Mouse (Mus musculus) hindbrain, postnatal 0 days (tissue): ENCODE data around the gene Tedc1. TPM values are rescaled to one million over a fixed set of nuclear protein-coding genes. Genes with fewer than 3 reads are reported as not detected.

Experiments
- ATAC-seq: fragments of 200-750 bp; cut with Nextera tagmentation; 2 replicates; pipeline ENCODE4 v1.8.0; 2017; ENCODE audit warnings: mild to moderate bottlenecking, moderate TSS enrichment, moderate library complexity
- DNase-seq: peaks from one replicate; pipeline ENCODE4 v3.0.0-alpha.2; 2015; ENCODE audit warnings: low spot score
- H3K27ac ChIP-seq: fragments of 300-500 bp; sonication (generic); 2 replicates; pipeline ENCODE4 v1.5.1; 2014; ENCODE audit warnings: mild to moderate bottlenecking
- H3K27me3 ChIP-seq: fragments of 300-500 bp; sonication (generic); 2 replicates; pipeline ENCODE4 v1.6.1; 2014; ENCODE audit warnings: low read length, mixed read lengths; ENCODE audit not compliant: insufficient read depth
- H3K36me3 ChIP-seq: fragments of 300-500 bp; sonication (generic); 2 replicates; pipeline ENCODE4 v1.6.1; 2014; ENCODE audit warnings: low read length, mixed read lengths; ENCODE audit not compliant: insufficient read depth
- H3K4me1 ChIP-seq: fragments of 300-500 bp; sonication (generic); 2 replicates; pipeline ENCODE4 v1.6.1; 2014; ENCODE audit warnings: antibody characterized with exemption, low read length, mixed read lengths; ENCODE audit not compliant: insufficient read depth
- H3K4me2 ChIP-seq: fragments of 300-500 bp; sonication (generic); 2 replicates; pipeline ENCODE4 v1.6.1; 2014; ENCODE audit warnings: low read depth, mild to moderate bottlenecking, low read length, moderate library complexity, mixed read lengths
- H3K4me3 ChIP-seq: fragments of 300-500 bp; sonication (generic); 2 replicates; pipeline ENCODE4 v1.5.1; 2014; ENCODE audit warnings: low read length
- H3K9ac ChIP-seq: fragments of 300-500 bp; sonication (generic); replicated peaks from 2 replicates; pipeline ENCODE4 v1.6.1; 2014; ENCODE audit warnings: mild to moderate bottlenecking, low read length, moderate library complexity, mixed read lengths
- H3K9me3 ChIP-seq: fragments of 300-500 bp; sonication (generic); 2 replicates; pipeline ENCODE4 v1.6.1; 2016; ENCODE audit warnings: low read length, mixed read lengths
- CTCF ChIP-seq: IDR thresholded peaks from 2 replicates; pipeline ENCODE4 v1.5.1; 2016; ENCODE audit warnings: antibody characterized with exemption, control low read depth, low read depth
- WGBS: fragments of 180-500 bp; shearing (Covaris S2); extraction: QIAGEN DNeasy Blood & Tissue Kit; methylation state at CpG from one replicate; pipeline ENCODE4 v1.1.7; 2014; 5-methylcytosine and 5-hydroxymethylcytosine counted together
- polyA plus RNA-seq: library from polyadenylated mRNA; unstranded; fragments of >200 nt; fragmentation: Nextera tagmentation; extraction: Ambion mirVana; gene quantifications from 2 replicates; pipeline ENCODE4 v1.2.1, GENCODE M21; 2015
- total RNA-seq: library from RNA; depleted of rRNA; stranded (reverse); fragments of >200 nt; gene quantifications from 2 replicates; pipeline ENCODE4 v1.2.3, GENCODE M21; 2014

Gene Tedc1
- total and polyA plus RNA-seq, 2 experiments from 2014 or later, result 14.7 to 16.6 TPM

GRCm38 (mm10) chr12:113139908-113140615 is 16.2 kb upstream of the Tedc1 start, which contains the start of gene Crip2:
Crip2 (plus strand) TSS chr12:113140236.
- DNase-seq (peak; percentile 93), ATAC-seq (peak; percentile 85)
- under 1% methylated on average over 68 of the region's 68 CpGs for WGBS
- Histone ChIP-seq H3K4me3 (peak within 1 kb of the TSS; percentile 52), H3K27me3 (no peaks in the 10 kb centered on the region), H3K4me2 (peak within 1 kb of the TSS; percentile 68), H3K9me3 (no peaks in the 10 kb centered on the region), H3K36me3 (peaks cover 38% of the 10 kb centered on the region), H3K27ac (peak within 1 kb of the TSS; percentile 74), H3K4me1 (peaks cover 34% of the 10 kb centered on the region), H3K9ac (peak within 1 kb of the TSS; percentile 56)
- no peak for TF ChIP-seq CTCF

GRCm38 (mm10) chr12:113140616-113141411 is 15.4 kb upstream of the Tedc1 start:
- DNase-seq, result peak; percentile 30
- H3K27ac ChIP-seq, result peak overlapping the region; percentile 74
- H3K9me3 ChIP-seq, result no peaks in the 10 kb centered on the region
- 2% methylated on average over 48 of the region's 49 CpGs for WGBS
- H3K4me1 ChIP-seq, result peaks cover 34% of the 10 kb centered on the region
- ATAC-seq, result peak; percentile 19
- peak overlapping the region; percentile 52 for H3K4me3 ChIP-seq
- H3K4me2 ChIP-seq, result peak overlapping the region; percentile 68
- no peaks in the 10 kb centered on the region for H3K27me3 ChIP-seq
- no peak for TF ChIP-seq CTCF
- peaks cover 32% of the 10 kb centered on the region for H3K36me3 ChIP-seq
- H3K9ac ChIP-seq, result peak overlapping the region; percentile 56

- ATAC-seq (no peak), DNase-seq (peak; percentile 50)
- H3K27ac ChIP-seq, result peak overlapping the region; percentile 74
- H3K9me3 ChIP-seq, result no peaks in the 10 kb centered on the region
- peak overlapping the region; percentile 68 for H3K4me2 ChIP-seq
- TF ChIP-seq CTCF, result no peak
- peak overlapping the region; percentile 56 for H3K9ac ChIP-seq
- peaks cover 25% of the 10 kb centered on the region; the same call in 1 of the 2 replicates for H3K36me3 ChIP-seq
- no peaks in the 10 kb centered on the region for H3K27me3 ChIP-seq
- H3K4me3 ChIP-seq, result peak overlapping the region; percentile 52
- 14% methylated on average over 8 of the region's 8 CpGs for WGBS
- peaks cover 39% of the 10 kb centered on the region for H3K4me1 ChIP-seq
Observed at GRCm38 (mm10) chr12:113141531-113141973, 14.7 kb upstream of the Tedc1 start.

GRCm38 (mm10) chr12:113142021-113142975 is 13.9 kb upstream of the Tedc1 start:
- Histone ChIP-seq H3K27me3 (no peaks in the 10 kb centered on the region), H3K4me1 (peaks cover 45% of the 10 kb centered on the region), H3K4me2 (peak overlapping the region; percentile 68), H3K9ac (peak overlapping the region; percentile 56), H3K9me3 (no peaks in the 10 kb centered on the region), H3K27ac (peak overlapping the region; percentile 74), H3K4me3 (peak overlapping the region; percentile 52), H3K36me3 (peaks cover 17% of the 10 kb centered on the region; the same call in 1 of the 2 replicates)
- DNase-seq, result peak; percentile 78
- TF ChIP-seq CTCF, result peak; percentile 23; the same call in 1 of the 2 replicates
- 12% methylated on average over 15 of the region's 15 CpGs for WGBS
- peak; percentile 10; the same call in 1 of the 2 replicates for ATAC-seq

- 61% methylated on average over 7 of the region's 7 CpGs for WGBS
- Histone ChIP-seq H3K4me3 (peak overlapping the region; percentile 52), H3K9ac (no peak overlapping the region), H3K9me3 (no peaks in the 10 kb centered on the region), H3K4me1 (peaks cover 49% of the 10 kb centered on the region), H3K27me3 (no peaks in the 10 kb centered on the region), H3K4me2 (peak overlapping the region; percentile 68), H3K27ac (peak overlapping the region; percentile 74; the same call in 1 of the 2 replicates), H3K36me3 (peaks cover 12% of the 10 kb centered on the region; the same call in 1 of the 2 replicates)
- no peak for TF ChIP-seq CTCF
- DNase-seq (no peak), ATAC-seq (no peak)
Observed at GRCm38 (mm10) chr12:113143164-113143563, 13.1 kb upstream of the Tedc1 start.
